Comparison of ENCODE assay signal across 9 mouse cellular contexts in genomic region chr7:75910652-75911035, GRCm38 (mm10).
DNase-seq lines count a peak whose midpoint lies in the region; ATAC-seq lines count a peak whose summit lies in the region.
"Had no signal": no experiment of that assay in that cellular context is flagged by ENCODE, and none has a peak within 500 bp of the region (broad histone marks: within the 10 kb centered on the region; RNA-seq: fewer than 3 reads in every experiment).

No protein-coding gene starts in this region.

- no peak for DNase-seq in limb, embryonic 10.5 days (ENCODE audit: low spot score)
- no peak for DNase-seq in right cerebral cortex, postnatal 25 days
- no peak for DNase-seq in cerebellum, adult 9-10 months

- WGBS in limb, embryonic 12.5 days: 88% methylated on average over 8 of the region's 8 CpGs
- WGBS in limb, embryonic 10.5 days: 87% methylated on average over 8 of the region's 8 CpGs
- WGBS in forebrain, embryonic 13.5 days: 89% methylated on average over 8 of the region's 8 CpGs
- 79% methylated on average over 8 of the region's 8 CpGs for WGBS in intestine, embryonic 15.5 days
- whole genome bisulfite sequencing in stomach, embryonic 15.5 days: 77% methylated on average over 8 of the region's 8 CpGs

- no peaks in the 10 kb centered on the region for H3K9me3 ChIP-seq in limb, embryonic 12.5 days
- H3K9me3 ChIP-seq in limb, embryonic 10.5 days (replicated peaks): no peaks in the 10 kb centered on the region
- H3K9me3 ChIP-seq in forebrain, embryonic 13.5 days (replicated peaks): no peaks in the 10 kb centered on the region
- H3K9me3 ChIP-seq in intestine, embryonic 15.5 days: no peaks in the 10 kb centered on the region
- H3K9me3 ChIP-seq in stomach, embryonic 15.5 days: no peaks in the 10 kb centered on the region
- H3K9me3 ChIP-seq: G1E had no signal

- H3K36me3 ChIP-seq in limb, embryonic 12.5 days: no peaks in the 10 kb centered on the region
- no peaks in the 10 kb centered on the region for H3K36me3 ChIP-seq in limb, embryonic 10.5 days
- H3K36me3 ChIP-seq in forebrain, embryonic 13.5 days (ENCODE audit: poor library complexity, severe bottlenecking): no peaks in the 10 kb centered on the region
- no peaks in the 10 kb centered on the region for H3K36me3 ChIP-seq in intestine, embryonic 15.5 days
- H3K36me3 ChIP-seq in stomach, embryonic 15.5 days: no peaks in the 10 kb centered on the region
- H3K36me3 ChIP-seq: G1E had no signal

- peak overlapping the region; percentile 54 for H3K4me2 ChIP-seq in limb, embryonic 12.5 days
- H3K4me2 ChIP-seq in forebrain, embryonic 13.5 days: peak overlapping the region; percentile 57
- peak overlapping the region; percentile 52 for H3K4me2 ChIP-seq in intestine, embryonic 15.5 days (replicated peaks)
- H3K4me2 ChIP-seq in stomach, embryonic 15.5 days: peak overlapping the region; percentile 54

- ATAC-seq in limb, embryonic 12.5 days (ENCODE audit: insufficient number of reproducible peaks, insufficient read depth, low FRiP score, low TSS enrichment, low read depth): no peak
- peak; percentile 3; the same call in 1 of the 2 replicates for ATAC-seq in forebrain, embryonic 13.5 days
- no peak for ATAC-seq in intestine, embryonic 15.5 days
- no peak for ATAC-seq in stomach, embryonic 15.5 days (ENCODE audit: insufficient read depth, low FRiP score, low read depth)
- no peak for ATAC-seq in erythroblast, adult 5-6 weeks (replicated peaks; ENCODE audit: low FRiP score, poor library complexity, severe bottlenecking)

- H3K4me1 ChIP-seq in limb, embryonic 12.5 days (replicated peaks): 0 out of 2 replicates have a peak, but pooled peaks cover 3% of the 10 kb centered on the region
- H3K4me1 ChIP-seq in limb, embryonic 10.5 days: peaks cover 5% of the 10 kb centered on the region; the same call in 1 of the 2 replicates
- H3K4me1 ChIP-seq in forebrain, embryonic 13.5 days: peaks cover 9% of the 10 kb centered on the region
- 0 out of 2 replicates have a peak, but pooled peaks cover 4% of the 10 kb centered on the region for H3K4me1 ChIP-seq in intestine, embryonic 15.5 days (replicated peaks)
- no peaks in the 10 kb centered on the region for H3K4me1 ChIP-seq in stomach, embryonic 15.5 days

- H3K4me3 ChIP-seq in limb, embryonic 12.5 days (replicated peaks): no peak overlapping the region
- no peak overlapping the region for H3K4me3 ChIP-seq in limb, embryonic 10.5 days
- no peak overlapping the region for H3K4me3 ChIP-seq in forebrain, embryonic 13.5 days
- H3K4me3 ChIP-seq in intestine, embryonic 15.5 days (replicated peaks): no peak overlapping the region; the same call in 1 of the 2 replicates
- no peak overlapping the region for H3K4me3 ChIP-seq in stomach, embryonic 15.5 days (replicated peaks)

- H3K27me3 ChIP-seq in limb, embryonic 12.5 days: no peaks in the 10 kb centered on the region
- H3K27me3 ChIP-seq in limb, embryonic 10.5 days (ENCODE audit: low read depth, poor library complexity, severe bottlenecking): no peaks in the 10 kb centered on the region
- H3K27me3 ChIP-seq in forebrain, embryonic 13.5 days: no peaks in the 10 kb centered on the region
- 0 out of 2 replicates have a peak, but pooled peaks cover 3% of the 10 kb centered on the region for H3K27me3 ChIP-seq in intestine, embryonic 15.5 days (replicated peaks)
- H3K27me3 ChIP-seq in stomach, embryonic 15.5 days (replicated peaks): 0 out of 2 replicates have a peak, but pooled peaks cover 2% of the 10 kb centered on the region

- no peak overlapping the region for H3K27ac ChIP-seq in limb, embryonic 12.5 days
- no peak overlapping the region for H3K27ac ChIP-seq in limb, embryonic 10.5 days
- no peak overlapping the region; the same call in 1 of the 2 replicates for H3K27ac ChIP-seq in forebrain, embryonic 13.5 days
- H3K27ac ChIP-seq in intestine, embryonic 15.5 days: no peak overlapping the region
- H3K27ac ChIP-seq in stomach, embryonic 15.5 days: no peak overlapping the region

- H3K9ac ChIP-seq in limb, embryonic 12.5 days (replicated peaks): no peak overlapping the region
- H3K9ac ChIP-seq in forebrain, embryonic 13.5 days: peak overlapping the region; percentile 51; the same call in 1 of the 2 replicates
- no peak overlapping the region for H3K9ac ChIP-seq in intestine, embryonic 15.5 days
- H3K9ac ChIP-seq in stomach, embryonic 15.5 days: no peak overlapping the region
